Mouse (Mus musculus) embryonic fibroblast, embryonic 13.5 days (primary cell): ENCODE measurements around the gene Fgfr3. TPM values are rescaled to one million over a fixed set of nuclear protein-coding genes. Genes with fewer than 3 reads are reported as not detected.

ENCODE experiments used
- H3K27ac ChIP-seq: 2 replicates; pipeline ENCODE4 v1.5.1; 2012; ENCODE audit warnings: low read length, control low read depth, inconsistent platforms; ENCODE audit not compliant: insufficient read depth
- H3K4me1 ChIP-seq: 2 replicates; pipeline ENCODE4 v1.6.1; 2011; ENCODE audit warnings: low read length; ENCODE audit not compliant: control insufficient read depth, insufficient read depth
- H3K4me3 ChIP-seq: 2 replicates; pipeline ENCODE4 v1.5.1; 2011; ENCODE audit warnings: mild to moderate bottlenecking, control low read depth, low read length; ENCODE audit not compliant: insufficient read depth
- CTCF ChIP-seq: IDR thresholded peaks from 2 replicates; pipeline ENCODE4 v1.5.1; 2011; ENCODE audit warnings: mild to moderate bottlenecking, control low read depth, low read length, moderate library complexity, borderline replicate concordance; ENCODE audit not compliant: insufficient read depth
- POLR2A ChIP-seq: IDR thresholded peaks from 2 replicates; pipeline ENCODE4 v1.6.1; 2011; ENCODE audit warnings: low read depth, mild to moderate bottlenecking, control low read depth, low read length, moderate library complexity
- polyA plus RNA-seq: library from polyadenylated mRNA; stranded (reverse); fragments of >200 nt; gene quantifications from 2 replicates; pipeline ENCODE4 v1.2.4, GENCODE M21; 2011; ENCODE audit warnings: low read depth; ENCODE audit not compliant: missing spikeins, insufficient read length

The Fgfr3 gene
- polyA plus RNA-seq, 1 experiment, result 1.7 TPM

- no peak overlapping the region for H3K27ac ChIP-seq
- H3K4me1 ChIP-seq, result no peaks in the 10 kb centered on the region; the same call in none of the 2 replicates
- TF ChIP-seq CTCF, result no peak
- TF ChIP-seq POLR2A, result no peak
- H3K4me3 ChIP-seq, result no peak overlapping the region
Observed at GRCm38 (mm10) chr5:33777195-33777594, 55.7 kb downstream of the Fgfr3 start.

- no peak for TF ChIP-seq POLR2A
- TF ChIP-seq CTCF, result no peak
- H3K4me3 ChIP-seq, result peak overlapping the region; percentile 81
- no peak overlapping the region for H3K27ac ChIP-seq
- no peaks in the 10 kb centered on the region; the same call in none of the 2 replicates for H3K4me1 ChIP-seq
Observed at GRCm38 (mm10) chr5:33781964-33782344, 60.5 kb downstream of the Fgfr3 start.

- TF ChIP-seq CTCF (no peak), POLR2A (peak; percentile 83)
- H3K4me3 ChIP-seq, result peak within 1 kb of the TSS; percentile 81
- H3K27ac ChIP-seq, result no peak within 1 kb of the TSS
- H3K4me1 ChIP-seq, result no peaks in the 10 kb centered on the region; the same call in none of the 2 replicates
Observed at GRCm38 (mm10) chr5:33782345-33782998, 61.0 kb downstream of the Fgfr3 start, which contains the start of gene Letm1. Gene Letm1, minus strand, starts transcription at chr5:33782817.

GRCm38 (mm10) chr5:33782999-33783390 is 61.5 kb downstream of the Fgfr3 start:
- no peak overlapping the region for H3K27ac ChIP-seq
- no peaks in the 10 kb centered on the region; the same call in none of the 2 replicates for H3K4me1 ChIP-seq
- H3K4me3 ChIP-seq, result peak overlapping the region; percentile 81
- TF ChIP-seq CTCF (no peak), POLR2A (no peak)

Other genes starting within 250 kb of the Fgfr3 start
- 24.3 and 26.9 TPM in 2 replicates for gene Fam53a, start 92.0 kb upstream of the Fgfr3 start, polyA plus RNA-seq
- 1.3 and 1.4 TPM in 2 replicates for gene Gm9903, start 91.7 kb upstream of the Fgfr3 start, polyA plus RNA-seq
- gene Slbp, start 69.1 kb upstream of the Fgfr3 start, polyA plus RNA-seq, result 60.2 and 67.7 TPM in 2 replicates
- 62.0 and 75.1 TPM in 2 replicates for gene Tacc3, start 63.5 kb upstream of the Fgfr3 start, polyA plus RNA-seq
- gene Tmem129, start 63.3 kb upstream of the Fgfr3 start, polyA plus RNA-seq, result 22.8 and 28.1 TPM in 2 replicates
- 27.0 and 27.2 TPM in 2 replicates for gene Letm1, start 61.1 kb downstream of the Fgfr3 start, polyA plus RNA-seq
- gene Nsd2, start 99.1 kb downstream of the Fgfr3 start, polyA plus RNA-seq, result 63.8 and 103 TPM in 2 replicates
- gene Nelfa, start 214.7 kb downstream of the Fgfr3 start, polyA plus RNA-seq, result 19.2 and 22.0 TPM in 2 replicates